Mouse (Mus musculus): ENCODE measurements around the gene Fyco1. TPM values are rescaled to one million over a fixed set of nuclear protein-coding genes. Genes with fewer than 3 reads are reported as not detected.
"Not testable (repeated sequence)": the region's sequence is repeated elsewhere in the genome, so short reads cannot be mapped to it uniquely, and the experiment has no call there.

The Fyco1 gene
- total and polyA plus RNA-seq, 2 experiments from 2014 or later, result 40.9 to 82.7 TPM

- Histone ChIP-seq H3K4me1 (ENCODE audit: control insufficient read depth, insufficient read depth) (no peaks in the 10 kb centered on the region), H3K9ac (replicated peaks; ENCODE audit: low read depth, low read length) (no peak overlapping the region), H3K27me3 (ENCODE audit: control insufficient read depth, insufficient read depth, low read length) (no peaks in the 10 kb centered on the region), H3K27ac (ENCODE audit: low read depth) (no peak overlapping the region), H3K4me2 (ENCODE audit: low read depth, low read length) (no peak overlapping the region), H3K36me3 (replicated peaks; ENCODE audit: control insufficient read depth, insufficient read depth, low read length) (no peaks in the 10 kb centered on the region), H3K4me3 (ENCODE audit: low read depth, low read length) (no peak overlapping the region), H3K9me3 (replicated peaks; ENCODE audit: control insufficient read depth, low read length) (no peaks in the 10 kb centered on the region)
- WGBS, result 62% methylated on average over 4 of the region's 4 CpGs
- DNase-seq (ENCODE audit: low spot score) (no peak), ATAC-seq (ENCODE audit: insufficient read depth, low read depth) (no peak)
- TF ChIP-seq EP300 (IDR thresholded peaks at IDR 0.05; ENCODE audit: low read depth), result no peak
- TF ChIP-seq CTCF (IDR thresholded peaks at IDR 0.05; ENCODE audit: low read depth), result no peak
These were observed 93.1 kb downstream of the Fyco1 start for GRCm38 (mm10) chr9:123758645-123759044.

- ATAC-seq (ENCODE audit: insufficient read depth, low read depth) (no peak), DNase-seq (ENCODE audit: low spot score) (no peak)
- Histone ChIP-seq H3K4me2 (ENCODE audit: low read depth, low read length) (no peak overlapping the region), H3K4me3 (ENCODE audit: low read depth, low read length) (no peak overlapping the region), H3K4me1 (ENCODE audit: control insufficient read depth, insufficient read depth) (no peaks in the 10 kb centered on the region), H3K27ac (ENCODE audit: low read depth) (no peak overlapping the region), H3K9me3 (replicated peaks; ENCODE audit: control insufficient read depth, low read length) (no peaks in the 10 kb centered on the region), H3K9ac (replicated peaks; ENCODE audit: low read depth, low read length) (no peak overlapping the region), H3K36me3 (replicated peaks; ENCODE audit: control insufficient read depth, insufficient read depth, low read length) (no peaks in the 10 kb centered on the region), H3K27me3 (ENCODE audit: control insufficient read depth, insufficient read depth, low read length) (no peaks in the 10 kb centered on the region)
- WGBS, result 59% methylated on average over 1 of the region's 1 CpGs
- TF ChIP-seq CTCF (IDR thresholded peaks at IDR 0.05; ENCODE audit: low read depth), result no peak
- TF ChIP-seq EP300 (IDR thresholded peaks at IDR 0.05; ENCODE audit: low read depth), result no peak
These were observed 93.5 kb downstream of the Fyco1 start for GRCm38 (mm10) chr9:123758156-123758555.

GRCm38 (mm10) chr9:123757326-123757725 lies 94.4 kb downstream of the Fyco1 start:
- ATAC-seq (ENCODE audit: insufficient read depth, low read depth), result no peak

GRCm38 (mm10) chr9:123756752-123757151 lies 94.9 kb downstream of the Fyco1 start:
- Histone ChIP-seq H3K4me3 (ENCODE audit: low read depth, low read length) (no peak overlapping the region), H3K4me2 (ENCODE audit: low read depth, low read length) (no peak overlapping the region; the same call in 1 of the 2 replicates), H3K27me3 (ENCODE audit: control insufficient read depth, insufficient read depth, low read length) (no peaks in the 10 kb centered on the region), H3K4me1 (ENCODE audit: control insufficient read depth, insufficient read depth) (no peaks in the 10 kb centered on the region), H3K9ac (replicated peaks; ENCODE audit: low read depth, low read length) (no peak overlapping the region), H3K36me3 (replicated peaks; ENCODE audit: control insufficient read depth, insufficient read depth, low read length) (no peaks in the 10 kb centered on the region), H3K27ac (ENCODE audit: low read depth) (peak overlapping the region; percentile 54; the same call in 1 of the 2 replicates), H3K9me3 (replicated peaks; ENCODE audit: control insufficient read depth, low read length) (no peaks in the 10 kb centered on the region)
- ATAC-seq (ENCODE audit: insufficient read depth, low read depth), result no peak
- DNase-seq (ENCODE audit: low spot score), result no peak
- 53% methylated on average over 3 of the region's 3 CpGs for WGBS
- TF ChIP-seq EP300 (IDR thresholded peaks at IDR 0.05; ENCODE audit: low read depth) (no peak), CTCF (IDR thresholded peaks at IDR 0.05; ENCODE audit: low read depth) (no peak)

More at GRCm38 (mm10) chr9:123757326-123757725, 94.4 kb downstream of the Fyco1 start:
- TF ChIP-seq CTCF (IDR thresholded peaks at IDR 0.05; ENCODE audit: low read depth), result no peak
- TF ChIP-seq EP300 (IDR thresholded peaks at IDR 0.05; ENCODE audit: low read depth), result no peak
- no peak overlapping the region for H3K9ac ChIP-seq (replicated peaks; ENCODE audit: low read depth, low read length)
- no peak overlapping the region for H3K4me3 ChIP-seq (ENCODE audit: low read depth, low read length)
- no peak for DNase-seq (ENCODE audit: low spot score)
- WGBS, result 47% methylated on average over 2 of the region's 2 CpGs
- H3K4me2 ChIP-seq (ENCODE audit: low read depth, low read length), result no peak overlapping the region; the same call in 1 of the 2 replicates
- peak overlapping the region; percentile 54; the same call in 1 of the 2 replicates for H3K27ac ChIP-seq (ENCODE audit: low read depth)
- H3K27me3 ChIP-seq (ENCODE audit: control insufficient read depth, insufficient read depth, low read length), result no peaks in the 10 kb centered on the region
- no peaks in the 10 kb centered on the region for H3K36me3 ChIP-seq (replicated peaks; ENCODE audit: control insufficient read depth, insufficient read depth, low read length)
- H3K4me1 ChIP-seq (ENCODE audit: control insufficient read depth, insufficient read depth), result no peaks in the 10 kb centered on the region
- H3K9me3 ChIP-seq (replicated peaks; ENCODE audit: control insufficient read depth, low read length), result no peaks in the 10 kb centered on the region

- DNase-seq (ENCODE audit: low spot score), result no peak
- no peak overlapping the region for H3K4me2 ChIP-seq (ENCODE audit: low read depth, low read length)
- WGBS, result 66% methylated on average over 4 of the region's 4 CpGs
- no peak for TF ChIP-seq EP300 (IDR thresholded peaks at IDR 0.05; ENCODE audit: low read depth)
- no peak for TF ChIP-seq CTCF (IDR thresholded peaks at IDR 0.05; ENCODE audit: low read depth)
- no peaks in the 10 kb centered on the region for H3K36me3 ChIP-seq (replicated peaks; ENCODE audit: control insufficient read depth, insufficient read depth, low read length)
- no peak for ATAC-seq (ENCODE audit: insufficient read depth, low read depth)
- no peaks in the 10 kb centered on the region for H3K27me3 ChIP-seq (ENCODE audit: control insufficient read depth, insufficient read depth, low read length)
- H3K9ac ChIP-seq (replicated peaks; ENCODE audit: low read depth, low read length), result no peak overlapping the region
- no peaks in the 10 kb centered on the region for H3K4me1 ChIP-seq (ENCODE audit: control insufficient read depth, insufficient read depth)
- H3K9me3 ChIP-seq (replicated peaks; ENCODE audit: control insufficient read depth, low read length), result no peaks in the 10 kb centered on the region
- H3K27ac ChIP-seq (ENCODE audit: low read depth), result no peak overlapping the region
- H3K4me3 ChIP-seq (ENCODE audit: low read depth, low read length), result no peak overlapping the region
These were observed 97.4 kb downstream of the Fyco1 start for GRCm38 (mm10) chr9:123754333-123754732.

- H3K4me3 ChIP-seq (ENCODE audit: low read depth, low read length); H3K4me2 ChIP-seq (ENCODE audit: low read depth, low read length); H3K9me3 ChIP-seq (replicated peaks; ENCODE audit: control insufficient read depth, low read length); H3K27ac ChIP-seq (ENCODE audit: low read depth); ATAC-seq (ENCODE audit: insufficient read depth, low read depth); H3K27me3 ChIP-seq (ENCODE audit: control insufficient read depth, insufficient read depth, low read length); H3K36me3 ChIP-seq (replicated peaks; ENCODE audit: control insufficient read depth, insufficient read depth, low read length); H3K4me1 ChIP-seq (ENCODE audit: control insufficient read depth, insufficient read depth); H3K9ac ChIP-seq (replicated peaks; ENCODE audit: low read depth, low read length); DNase-seq (ENCODE audit: low spot score): not testable (repeated sequence)
- 87% methylated on average over 7 of the region's 8 CpGs for WGBS
These were observed 102.0 kb downstream of the Fyco1 start for GRCm38 (mm10) chr9:123749687-123750086.

Data from heart, postnatal 0 days (tissue).